Mouse (Mus musculus) spleen, adult 2 months (tissue): ENCODE measurements around the gene Mccc2. TPM values are rescaled to one million over a fixed set of nuclear protein-coding genes. Genes with fewer than 3 reads are reported as not detected.

Source experiments
- DNase-seq, 2 experiments: peaks; one replicate each; pipeline versions ENCODE4 v3.0.0 to v3.0.0-alpha.2; 2012 to 2021; ENCODE audit warnings: low spot score in 2 of 2, low read depth in 1 of 2
- H3K27ac ChIP-seq: fragments of 200-500 bp; 2 replicates; pipeline ENCODE4 v1.5.1; 2012; ENCODE audit warnings: low read length, inconsistent platforms; ENCODE audit not compliant: insufficient read depth
- H3K27me3 ChIP-seq: fragments of 200-500 bp; 2 replicates; pipeline ENCODE4 v1.6.1; 2012; ENCODE audit warnings: mild to moderate bottlenecking, moderate library complexity, low read length, inconsistent platforms; ENCODE audit not compliant: control insufficient read depth, insufficient read depth
- H3K36me3 ChIP-seq: fragments of 200-500 bp; 2 replicates; pipeline ENCODE4 v1.6.1; 2012; ENCODE audit warnings: mild to moderate bottlenecking, low read length, inconsistent platforms; ENCODE audit not compliant: control insufficient read depth, insufficient read depth
- H3K4me1 ChIP-seq: fragments of 200-500 bp; 2 replicates; pipeline ENCODE4 v1.6.1; 2011; ENCODE audit warnings: inconsistent platforms; ENCODE audit not compliant: control insufficient read depth, insufficient read depth, insufficient read length
- H3K4me3 ChIP-seq: fragments of 200-500 bp; 2 replicates; pipeline ENCODE4 v1.5.1; 2011; ENCODE audit warnings: mild to moderate bottlenecking, inconsistent platforms; ENCODE audit not compliant: insufficient read depth, insufficient read length; ENCODE audit errors: extremely low read depth
- CTCF ChIP-seq: fragments of 200-500 bp; IDR thresholded peaks from 2 replicates; pipeline ENCODE4 v1.5.1; 2011; ENCODE audit warnings: mild to moderate bottlenecking, inconsistent platforms; ENCODE audit not compliant: insufficient read depth, insufficient read length, insufficient replicate concordance; ENCODE audit errors: extremely low read depth
- POLR2A ChIP-seq: fragments of 200-500 bp; IDR thresholded peaks from 2 replicates; pipeline ENCODE4 v1.6.1; 2011; ENCODE audit warnings: low read depth, low read length, inconsistent platforms
- WGBS: fragments of 180-500 bp; shearing (Covaris S2); methylation state at CpG from one replicate; pipeline ENCODE4 v1.1.7; 2018; 5-methylcytosine and 5-hydroxymethylcytosine counted together
- polyA plus RNA-seq: library from polyadenylated mRNA; depleted of rRNA; stranded (reverse); fragments of >200 nt; gene quantifications from 2 replicates; pipeline ENCODE4 v1.2.3, GENCODE M21; 2012

The Mccc2 gene
- polyA plus RNA-seq, 1 experiment = 6.8 TPM

DNA sequence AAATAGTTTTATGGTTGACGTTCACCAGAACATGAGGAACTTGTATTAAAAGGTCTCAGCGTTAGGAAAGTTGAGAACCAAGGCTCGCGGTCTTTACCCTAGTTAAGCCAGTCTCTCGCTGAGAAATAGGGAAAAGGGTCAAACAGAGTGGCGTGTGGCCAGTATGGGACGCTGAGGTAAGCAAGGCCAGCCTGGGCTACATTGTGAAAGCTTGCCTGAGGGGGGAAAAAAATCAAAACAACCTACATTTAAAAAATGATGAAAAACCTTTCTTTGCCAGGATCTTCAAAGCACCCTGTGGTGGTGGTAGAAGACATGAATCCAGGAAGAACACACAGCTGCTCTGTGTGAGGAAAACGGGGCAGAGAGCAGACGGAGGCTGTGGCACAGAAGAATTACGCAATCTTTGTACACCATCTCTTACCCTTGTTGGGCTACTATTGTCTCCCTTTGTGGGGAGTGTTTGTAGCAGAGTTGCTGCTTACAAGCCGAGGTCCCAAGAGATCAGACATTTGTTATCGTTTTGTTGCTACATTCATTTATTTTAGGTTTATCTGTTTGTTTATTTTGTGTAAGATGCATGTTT lies 9.4 kb downstream of the Mccc2 start:
- no peaks in the 10 kb centered on the region for H3K36me3 ChIP-seq
- no peaks in the 10 kb centered on the region for H3K27me3 ChIP-seq
- whole genome bisulfite sequencing = 75% methylated on average over 12 of the region's 12 CpGs
- H3K4me1 ChIP-seq = no peaks in the 10 kb centered on the region; the same call in 1 of the 2 replicates
- H3K4me3 ChIP-seq = no peak overlapping the region
- H3K27ac ChIP-seq = no peak overlapping the region
- no peak for DNase-seq
- TF ChIP-seq CTCF (no peak), POLR2A (no peak)

DNA sequence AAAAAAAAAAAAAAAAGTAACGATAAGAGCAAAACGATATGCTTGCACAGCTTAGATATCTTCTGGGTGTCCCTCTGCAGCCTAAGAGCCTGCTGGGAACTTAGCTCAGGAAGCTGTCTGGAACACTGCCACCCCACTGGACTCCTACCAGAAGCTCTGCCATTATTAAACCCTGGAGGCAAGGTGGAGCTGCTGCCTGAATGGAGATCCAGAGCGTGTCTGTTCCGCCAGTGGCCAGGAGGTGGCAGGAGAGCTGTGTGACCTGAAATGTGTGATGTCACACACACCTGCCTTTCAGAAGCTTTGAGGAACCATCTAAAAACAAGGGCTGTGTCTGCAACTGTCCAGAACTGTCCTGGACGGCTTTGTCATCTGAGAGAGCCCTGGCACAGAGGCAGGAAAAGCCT lies 13.6 kb downstream of the Mccc2 start:
- H3K27me3 ChIP-seq = no peaks in the 10 kb centered on the region
- 28% methylated on average over 5 of the region's 5 CpGs for WGBS
- H3K4me1 ChIP-seq = peaks cover 3% of the 10 kb centered on the region; the same call in 1 of the 2 replicates
- H3K36me3 ChIP-seq = no peaks in the 10 kb centered on the region
- no peak overlapping the region for H3K4me3 ChIP-seq
- peak; percentile 80; the same call in 1 of the 2 replicates for TF ChIP-seq CTCF
- no peak for TF ChIP-seq POLR2A
- H3K27ac ChIP-seq = no peak overlapping the region
- DNase-seq = peak; percentile 67 to 85

DNA sequence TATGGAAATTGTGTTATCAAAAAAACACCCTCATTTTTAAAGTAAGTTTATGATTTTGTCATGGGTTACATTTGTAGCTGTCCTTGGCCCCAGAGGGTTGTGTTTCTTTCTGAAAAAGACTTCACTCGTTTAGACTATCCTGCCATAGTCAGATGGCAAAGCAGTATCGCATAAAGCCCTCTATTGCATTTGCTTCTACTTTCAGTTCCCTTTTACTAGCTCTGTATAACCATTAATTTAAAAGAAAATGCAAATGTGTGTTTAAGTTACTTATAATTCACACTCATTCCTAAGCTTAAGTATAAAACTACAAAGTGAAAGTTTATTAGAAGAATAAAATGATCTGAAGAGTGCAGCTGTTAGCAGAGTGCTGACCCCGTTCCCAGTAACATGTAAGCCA lies 16.4 kb downstream of the Mccc2 start:
- Histone ChIP-seq H3K27me3 (no peaks in the 10 kb centered on the region), H3K4me1 (peaks cover 3% of the 10 kb centered on the region; the same call in 1 of the 2 replicates), H3K27ac (no peak overlapping the region), H3K4me3 (no peak overlapping the region), H3K36me3 (no peaks in the 10 kb centered on the region)
- TF ChIP-seq POLR2A (no peak), CTCF (no peak)
- DNase-seq = no peak
- WGBS = 41% methylated on average over 3 of the region's 3 CpGs

DNA sequence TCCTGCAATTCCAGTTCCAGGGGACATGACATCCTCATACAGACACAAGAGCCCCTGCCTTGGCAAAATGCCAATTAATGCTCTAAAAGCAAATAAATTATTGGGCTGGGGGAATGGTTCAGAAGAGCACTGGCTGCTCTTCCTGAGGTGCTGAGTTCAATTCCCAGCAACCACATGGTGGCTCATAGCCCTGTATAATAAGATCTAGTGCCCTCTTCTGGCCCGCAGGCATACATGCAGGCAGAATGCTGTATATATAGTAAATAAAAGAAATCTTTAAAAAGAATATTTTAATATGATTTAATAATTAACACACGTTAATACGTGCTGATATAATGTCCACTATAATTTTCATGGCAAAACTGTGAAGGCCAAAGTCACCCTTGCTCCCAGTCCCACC lies 17.3 kb downstream of the Mccc2 start:
- no peak for TF ChIP-seq POLR2A
- no peak for TF ChIP-seq CTCF
- no peak overlapping the region for H3K27ac ChIP-seq
- WGBS = 92% methylated on average over 3 of the region's 3 CpGs
- H3K36me3 ChIP-seq = no peaks in the 10 kb centered on the region
- H3K4me1 ChIP-seq = peaks cover 3% of the 10 kb centered on the region; the same call in 1 of the 2 replicates
- DNase-seq = no peak
- H3K27me3 ChIP-seq = no peaks in the 10 kb centered on the region
- no peak overlapping the region for H3K4me3 ChIP-seq

DNA sequence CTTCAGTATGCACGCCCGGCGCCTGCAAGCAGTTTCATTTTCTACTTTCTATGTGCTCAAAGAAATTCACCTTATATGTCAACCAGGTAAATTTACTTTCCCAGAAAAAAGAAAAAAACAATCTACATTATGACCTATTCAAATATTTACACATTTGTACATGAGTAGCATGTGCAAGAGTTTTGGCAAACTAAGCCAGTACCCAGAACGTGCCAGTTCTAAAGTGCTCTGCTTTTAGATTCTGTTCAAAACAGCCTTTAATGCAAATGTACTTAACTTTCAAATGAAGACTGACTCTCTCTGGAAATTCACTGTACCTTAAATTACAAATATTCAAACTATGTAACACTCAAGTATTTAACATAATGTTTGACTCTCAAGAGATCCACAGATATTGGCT lies 25.8 kb downstream of the Mccc2 start:
- DNase-seq = no peak
- Histone ChIP-seq H3K4me1 (no peaks in the 10 kb centered on the region), H3K36me3 (no peaks in the 10 kb centered on the region), H3K27me3 (no peaks in the 10 kb centered on the region), H3K27ac (no peak overlapping the region), H3K4me3 (no peak overlapping the region)
- TF ChIP-seq POLR2A (no peak), CTCF (no peak)
- WGBS = 92% methylated on average over 4 of the region's 4 CpGs

DNA sequence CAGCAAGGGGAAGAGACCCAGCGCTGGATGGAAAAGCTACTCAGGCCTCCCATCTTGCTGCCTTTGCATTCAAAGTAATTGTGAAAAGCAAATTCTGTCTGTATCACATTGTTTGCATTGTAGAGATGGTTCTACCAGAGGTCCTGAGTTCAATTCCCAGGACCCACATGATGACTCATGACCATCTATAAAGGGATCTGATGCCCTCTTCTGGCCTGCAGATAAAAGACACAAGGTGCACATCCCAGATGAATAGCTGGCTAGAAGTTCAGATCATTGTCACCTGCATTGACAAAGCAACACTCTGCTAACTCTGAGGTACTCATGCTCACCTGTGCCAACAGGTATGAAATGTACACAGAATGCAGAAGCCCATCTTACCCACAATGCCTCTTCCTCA lies 32.1 kb downstream of the Mccc2 start:
- no peak for DNase-seq
- TF ChIP-seq POLR2A (no peak), CTCF (no peak)
- no peaks in the 10 kb centered on the region for H3K36me3 ChIP-seq
- no peaks in the 10 kb centered on the region for H3K4me1 ChIP-seq
- 95% methylated on average over 1 of the region's 1 CpGs for WGBS
- no peak overlapping the region for H3K27ac ChIP-seq
- H3K4me3 ChIP-seq = no peak overlapping the region
- H3K27me3 ChIP-seq = no peaks in the 10 kb centered on the region

DNA sequence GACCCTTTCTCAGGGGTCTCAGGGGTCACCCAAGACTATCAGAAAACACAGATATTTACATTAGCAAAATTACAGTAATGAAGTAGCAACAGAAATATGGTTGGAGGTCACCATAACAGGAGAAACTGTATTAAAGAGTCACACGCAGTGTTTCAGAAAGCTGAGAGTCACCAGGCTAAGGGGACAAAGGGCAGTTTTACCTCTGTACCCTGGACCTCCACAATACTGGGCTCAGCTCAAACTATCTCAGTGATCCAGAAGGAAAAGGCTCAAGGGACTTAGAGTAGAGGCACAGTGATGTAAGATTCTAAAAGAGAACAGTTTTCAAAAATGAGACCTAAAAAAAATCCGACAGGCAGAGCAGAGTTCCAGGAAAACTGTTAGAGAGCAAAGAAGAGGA lies 36.0 kb downstream of the Mccc2 start:
- Histone ChIP-seq H3K27me3 (no peaks in the 10 kb centered on the region), H3K4me3 (no peak overlapping the region), H3K36me3 (no peaks in the 10 kb centered on the region), H3K4me1 (no peaks in the 10 kb centered on the region), H3K27ac (no peak overlapping the region)
- 86% methylated on average over 2 of the region's 2 CpGs for WGBS
- TF ChIP-seq CTCF (no peak), POLR2A (no peak)
- no peak for DNase-seq
